Mouse (Mus musculus) spleen, adult 2 months (tissue): ENCODE results near the gene Sp9.

Experiments used
- CTCF ChIP-seq: fragments of 200-500 bp; IDR thresholded peaks from 2 replicates; pipeline ENCODE4 v1.5.1; 2011; ENCODE audit warnings: mild to moderate bottlenecking, inconsistent platforms; ENCODE audit not compliant: insufficient read depth, insufficient read length, insufficient replicate concordance; ENCODE audit errors: extremely low read depth
- POLR2A ChIP-seq: fragments of 200-500 bp; IDR thresholded peaks from 2 replicates; pipeline ENCODE4 v1.6.1; 2011; ENCODE audit warnings: low read depth, low read length, inconsistent platforms

DNA sequence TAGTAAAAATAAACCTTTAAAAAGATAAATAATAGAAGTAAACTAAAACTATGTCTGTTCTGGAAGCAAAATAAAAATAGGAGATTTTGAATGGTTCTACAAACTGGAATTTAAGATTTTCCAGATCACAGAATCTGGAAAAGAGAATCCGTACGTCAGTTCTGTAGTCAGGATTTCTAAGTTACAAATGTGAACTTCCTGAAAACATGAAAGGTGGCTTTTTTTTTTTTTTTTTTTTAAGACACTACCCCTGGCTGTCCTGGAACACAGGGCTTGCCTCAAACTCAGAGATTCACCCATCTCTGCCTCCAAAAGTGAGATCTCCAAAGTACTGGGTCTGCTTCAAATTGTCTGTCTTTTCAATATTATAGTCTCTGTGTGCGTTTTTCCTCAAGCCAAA is 42.6 kb downstream of the Sp9 start:
- TF ChIP-seq CTCF (no peak), POLR2A (no peak)
